Mouse (Mus musculus) lung, embryonic 15.5 days (tissue): ENCODE results near the gene 1810009A15Rik. TPM values are rescaled to one million over a fixed set of nuclear protein-coding genes. Genes with fewer than 3 reads are reported as not detected.

Experiments used
- ATAC-seq: fragments of 200-750 bp; cut with Nextera tagmentation; 2 replicates; pipeline ENCODE4 v1.8.0; 2017; ENCODE audit warnings: moderate number of reproducible peaks, borderline replicate concordance; ENCODE audit not compliant: low FRiP score, low TSS enrichment; ENCODE audit errors: extremely low read depth
- H3K27ac ChIP-seq: fragments of 300-500 bp; sonication (generic); 2 replicates; pipeline ENCODE4 v1.5.1; 2015; ENCODE audit warnings: moderate library complexity, mild to moderate bottlenecking, inconsistent platforms
- H3K27me3 ChIP-seq: fragments of 300-500 bp; sonication (generic); 2 replicates; pipeline ENCODE4 v1.6.1; 2015; ENCODE audit warnings: inconsistent platforms
- H3K36me3 ChIP-seq: fragments of 300-500 bp; sonication (generic); 2 replicates; pipeline ENCODE4 v1.6.1; 2015; ENCODE audit warnings: inconsistent platforms
- H3K4me1 ChIP-seq: fragments of 300-500 bp; sonication (generic); 2 replicates; pipeline ENCODE4 v1.6.1; 2015; ENCODE audit warnings: inconsistent platforms
- H3K4me2 ChIP-seq: fragments of 300-500 bp; sonication (generic); 2 replicates; pipeline ENCODE4 v1.6.1; 2015; ENCODE audit warnings: inconsistent platforms, mild to moderate bottlenecking, moderate library complexity
- H3K4me3 ChIP-seq: fragments of 300-500 bp; sonication (generic); 2 replicates; pipeline ENCODE4 v1.5.1; 2015; ENCODE audit warnings: mild to moderate bottlenecking, inconsistent platforms
- H3K9ac ChIP-seq: fragments of 300-500 bp; sonication (generic); 2 replicates; pipeline ENCODE4 v1.6.1; 2015; ENCODE audit warnings: inconsistent platforms
- H3K9me3 ChIP-seq: fragments of 300-500 bp; sonication (generic); 2 replicates; pipeline ENCODE4 v1.6.1; 2016; ENCODE audit warnings: inconsistent platforms
- WGBS: fragments of 180-500 bp; shearing (Covaris S2); methylation state at CpG from one replicate; pipeline ENCODE4 v1.1.7; 2015; 5-methylcytosine and 5-hydroxymethylcytosine counted together
- polyA plus RNA-seq: library from polyadenylated mRNA; unstranded; fragments of >200 nt; fragmentation: Nextera tagmentation; extraction: Ambion mirVana; gene quantifications from 2 replicates; pipeline ENCODE4 v1.2.1, GENCODE M21; 2015

The 1810009A15Rik gene
- 81.5 and 93.7 TPM in 2 replicates for polyA plus RNA-seq

- peak within 1 kb of the TSS; percentile 77 for H3K4me3 ChIP-seq
Observed at GRCm38 (mm10) chr19:8888511-8889385, at the start of gene 1810009A15Rik, which contains the start of gene Gm49416. 1810009A15Rik (plus strand) TSS chr19:8888853. Gm49416 (plus strand) TSS chr19:8888926.

GRCm38 (mm10) chr19:8839103-8839907 is 49.3 kb upstream of the 1810009A15Rik start, which contains the start of gene Gng3:
Gng3 (minus strand) TSS chr19:8839194.
- Histone ChIP-seq H3K9ac (peak within 1 kb of the TSS; percentile 72), H3K9me3 (no peaks in the 10 kb centered on the region), H3K27me3 (no peaks in the 10 kb centered on the region), H3K4me1 (peaks cover 23% of the 10 kb centered on the region), H3K4me3 (peak within 1 kb of the TSS; percentile 59), H3K27ac (peak within 1 kb of the TSS; percentile 98), H3K4me2 (peak within 1 kb of the TSS; percentile 86), H3K36me3 (peaks cover 11% of the 10 kb centered on the region)
- 62% methylated on average over 11 of the region's 11 CpGs for WGBS
- ATAC-seq, result no peak

More at GRCm38 (mm10) chr19:8888511-8889385, at the start of gene 1810009A15Rik, which contains the start of gene Gm49416:
- H3K4me2 ChIP-seq, result peak within 1 kb of the TSS; percentile 70
- H3K9me3 ChIP-seq, result no peaks in the 10 kb centered on the region
- H3K36me3 ChIP-seq, result peaks cover 7% of the 10 kb centered on the region
- WGBS, result under 1% methylated on average over 58 of the region's 58 CpGs
- ATAC-seq, result peak; percentile 93
- peaks cover 19% of the 10 kb centered on the region for H3K4me1 ChIP-seq
- no peaks in the 10 kb centered on the region for H3K27me3 ChIP-seq
- H3K27ac ChIP-seq, result peak within 1 kb of the TSS; percentile 89
- H3K9ac ChIP-seq, result peak within 1 kb of the TSS; percentile 88

DNA sequence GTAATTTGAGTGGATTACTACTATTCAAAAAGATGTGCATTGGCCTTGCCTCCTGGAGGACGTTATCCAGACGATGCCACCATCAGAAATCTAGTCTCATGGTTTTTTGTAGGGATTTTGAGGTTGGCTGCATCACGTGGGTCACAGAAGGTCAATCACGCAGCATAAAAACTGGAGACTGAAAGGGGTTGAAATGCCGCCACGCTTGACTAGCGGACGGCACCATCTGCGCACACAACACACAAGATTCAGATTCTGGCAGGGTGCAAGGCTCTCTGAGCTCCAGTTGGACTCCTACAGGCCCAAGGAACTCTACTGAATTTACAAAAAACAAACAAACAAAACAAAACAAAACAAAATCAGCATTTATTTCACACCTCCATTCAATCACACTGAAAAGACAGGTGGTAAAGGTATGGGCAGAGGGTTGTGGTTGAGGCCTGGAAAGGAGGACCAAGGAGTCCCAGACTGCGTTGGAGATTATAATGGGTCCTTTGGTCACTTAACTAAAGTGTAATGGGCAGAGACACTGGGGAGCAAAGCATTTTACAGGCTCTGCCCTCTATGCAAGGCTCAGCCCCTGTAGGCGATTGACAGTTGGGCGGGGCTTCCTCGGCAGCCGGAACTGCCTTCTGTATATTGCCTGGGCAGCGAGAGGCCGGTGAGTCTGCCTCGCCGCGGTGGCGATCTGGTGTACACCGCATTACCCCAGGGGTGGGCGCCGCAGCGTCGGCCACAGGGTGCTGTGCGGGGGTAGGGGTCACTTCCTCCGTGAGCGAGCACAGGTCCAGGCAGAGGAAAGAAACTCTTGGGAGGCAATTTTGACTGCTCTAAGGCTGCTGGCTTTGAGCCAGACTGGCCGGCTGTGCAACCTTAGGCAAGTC is 48.5 kb upstream of the 1810009A15Rik start:
- peak overlapping the region; percentile 53 for H3K4me3 ChIP-seq
- H3K9me3 ChIP-seq, result no peaks in the 10 kb centered on the region
- H3K27me3 ChIP-seq, result no peaks in the 10 kb centered on the region
- peaks cover 23% of the 10 kb centered on the region for H3K4me1 ChIP-seq
- 0 out of 2 replicates have a peak, but pooled peaks cover 5% of the 10 kb centered on the region for H3K36me3 ChIP-seq
- peak; percentile 66; the same call in 1 of the 2 replicates for ATAC-seq
- no peak overlapping the region for H3K27ac ChIP-seq
- H3K4me2 ChIP-seq, result peak overlapping the region; percentile 81
- peak overlapping the region; percentile 48 for H3K9ac ChIP-seq
- WGBS, result 27% methylated on average over 29 of the region's 29 CpGs

- H3K9me3 ChIP-seq, result no peaks in the 10 kb centered on the region
- peak overlapping the region; percentile 48 for H3K9ac ChIP-seq
- H3K27ac ChIP-seq, result no peak overlapping the region
- 89% methylated on average over 7 of the region's 7 CpGs for WGBS
- H3K36me3 ChIP-seq, result peaks cover 9% of the 10 kb centered on the region
- H3K4me2 ChIP-seq, result peak overlapping the region; percentile 81
- no peak for ATAC-seq
- peaks cover 23% of the 10 kb centered on the region for H3K4me1 ChIP-seq
- no peaks in the 10 kb centered on the region for H3K27me3 ChIP-seq
- peak overlapping the region; percentile 53 for H3K4me3 ChIP-seq
Observed at GRCm38 (mm10) chr19:8841012-8841411, 47.6 kb upstream of the 1810009A15Rik start.

DNA sequence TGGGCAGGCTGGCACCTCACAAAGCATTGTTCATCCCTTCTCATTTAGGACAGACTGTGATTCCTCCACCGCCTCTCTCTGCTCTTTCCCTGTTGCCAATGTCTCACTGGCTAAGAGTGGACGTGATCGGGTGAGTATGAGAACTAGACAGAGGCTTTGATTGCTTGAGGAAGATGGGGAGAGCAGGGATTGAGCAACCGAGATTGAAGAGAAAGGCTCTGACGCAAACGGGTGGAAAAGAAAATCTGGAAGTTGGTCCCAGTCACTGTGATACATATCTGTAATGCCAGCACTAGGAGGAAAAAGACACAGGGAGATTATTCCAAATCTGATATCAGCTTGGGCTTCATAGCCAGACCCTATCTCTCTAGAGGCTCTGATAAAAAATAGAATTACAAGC is 45.7 kb upstream of the 1810009A15Rik start:
- no peak overlapping the region for H3K4me2 ChIP-seq
- ATAC-seq, result no peak
- 83% methylated on average over 6 of the region's 6 CpGs for WGBS
- H3K9ac ChIP-seq, result no peak overlapping the region
- H3K4me3 ChIP-seq, result no peak overlapping the region
- H3K27me3 ChIP-seq, result no peaks in the 10 kb centered on the region
- peaks cover 23% of the 10 kb centered on the region for H3K4me1 ChIP-seq
- no peak overlapping the region for H3K27ac ChIP-seq
- peaks cover 24% of the 10 kb centered on the region for H3K36me3 ChIP-seq
- no peaks in the 10 kb centered on the region for H3K9me3 ChIP-seq

DNA sequence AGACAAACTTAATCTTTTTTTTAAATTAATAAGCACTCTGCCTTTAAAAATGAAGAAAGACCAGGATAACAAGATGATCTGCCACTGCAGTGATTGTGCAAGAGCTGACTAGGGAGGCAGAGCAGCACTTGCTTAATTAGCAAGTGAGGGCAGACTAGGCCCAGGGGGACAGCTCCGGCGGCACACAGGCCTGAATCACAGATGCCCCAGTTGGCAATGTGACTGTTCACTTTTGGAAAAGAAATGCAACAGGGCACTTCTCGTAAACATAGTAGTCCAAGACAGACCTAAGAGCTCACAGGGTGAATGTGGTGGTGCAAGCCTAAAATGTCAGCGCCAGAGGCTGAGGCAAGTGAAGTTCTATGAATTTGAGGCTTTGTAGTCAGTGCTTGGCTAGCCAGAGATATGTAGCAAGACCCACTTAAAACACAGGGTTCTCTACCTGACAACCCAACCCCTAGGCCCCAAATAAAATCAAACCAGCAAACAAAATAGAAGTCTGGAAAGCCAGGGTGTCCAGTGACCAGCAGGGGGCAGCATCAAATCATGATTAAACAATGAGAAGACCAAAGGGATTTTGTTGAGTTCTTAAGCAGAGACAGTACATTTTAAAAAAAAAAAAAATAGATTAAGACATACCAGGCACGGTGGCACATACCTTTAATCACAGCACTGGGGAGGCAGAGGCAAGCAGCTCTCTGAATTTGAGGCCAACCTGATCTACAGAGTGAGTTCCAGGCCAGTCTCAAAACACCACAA is 44.1 kb upstream of the 1810009A15Rik start:
- Histone ChIP-seq H3K27me3 (no peaks in the 10 kb centered on the region), H3K27ac (no peak overlapping the region), H3K9ac (no peak overlapping the region), H3K4me2 (no peak overlapping the region), H3K9me3 (no peaks in the 10 kb centered on the region), H3K4me3 (no peak overlapping the region), H3K36me3 (peaks cover 28% of the 10 kb centered on the region), H3K4me1 (peaks cover 10% of the 10 kb centered on the region)
- ATAC-seq, result no peak
- 60% methylated on average over 5 of the region's 5 CpGs for WGBS

DNA sequence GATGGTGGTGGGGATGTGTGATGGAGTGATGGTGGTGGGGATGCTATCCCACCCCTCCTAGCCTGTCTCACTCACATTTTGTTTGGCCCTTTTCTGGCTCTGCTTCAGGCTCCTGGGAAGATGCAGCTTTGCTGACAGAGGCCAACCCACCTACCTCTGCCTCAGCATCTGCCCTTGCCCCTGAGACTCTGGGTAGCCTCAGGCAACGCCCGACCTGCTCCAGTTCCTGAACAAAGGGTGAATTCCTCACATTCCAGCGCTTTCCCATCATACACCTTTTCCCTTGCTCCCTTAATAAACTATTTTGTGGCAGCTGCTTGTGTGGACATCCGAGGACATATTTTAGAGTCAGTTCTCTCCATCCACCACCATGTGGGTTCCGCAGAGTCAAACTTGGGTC is 40.3 kb upstream of the 1810009A15Rik start:
- 68% methylated on average over 5 of the region's 5 CpGs for WGBS
- no peak overlapping the region for H3K4me3 ChIP-seq
- no peaks in the 10 kb centered on the region for H3K27me3 ChIP-seq

GRCm38 (mm10) chr19:8850402-8850901 is 38.2 kb upstream of the 1810009A15Rik start, which contains the start of gene Lrrn4cl:
Lrrn4cl (plus strand) TSS chr19:8850768.
- 25% methylated on average over 7 of the region's 7 CpGs for WGBS
- peaks cover 12% of the 10 kb centered on the region for H3K4me1 ChIP-seq
- H3K36me3 ChIP-seq, result peaks cover 22% of the 10 kb centered on the region
- H3K4me2 ChIP-seq, result peak within 1 kb of the TSS; percentile 28
- no peak within 1 kb of the TSS for H3K9ac ChIP-seq
- H3K27ac ChIP-seq, result no peak within 1 kb of the TSS; the same call in 1 of the 2 replicates
- ATAC-seq, result peak; percentile 81
- H3K4me3 ChIP-seq, result no peak within 1 kb of the TSS
- no peaks in the 10 kb centered on the region for H3K9me3 ChIP-seq
- H3K27me3 ChIP-seq, result no peaks in the 10 kb centered on the region

More for the DNA sequence above, 40.3 kb upstream of the 1810009A15Rik start:
- Histone ChIP-seq H3K4me2 (no peak overlapping the region), H3K27ac (no peak overlapping the region), H3K9ac (no peak overlapping the region), H3K4me1 (peaks cover 12% of the 10 kb centered on the region), H3K9me3 (no peaks in the 10 kb centered on the region), H3K36me3 (peaks cover 22% of the 10 kb centered on the region)
- no peak for ATAC-seq

- Histone ChIP-seq H3K36me3 (peaks cover 12% of the 10 kb centered on the region), H3K4me2 (no peak overlapping the region), H3K4me1 (peaks cover 12% of the 10 kb centered on the region), H3K9ac (no peak overlapping the region), H3K27me3 (no peaks in the 10 kb centered on the region), H3K27ac (no peak overlapping the region), H3K9me3 (no peaks in the 10 kb centered on the region), H3K4me3 (no peak overlapping the region)
- no peak for ATAC-seq
- 30% methylated on average over 7 of the region's 7 CpGs for WGBS
Observed at GRCm38 (mm10) chr19:8851639-8852038, 37.0 kb upstream of the 1810009A15Rik start.

GRCm38 (mm10) chr19:8852236-8852928 is 36.3 kb upstream of the 1810009A15Rik start:
- H3K4me2 ChIP-seq, result no peak overlapping the region
- H3K27me3 ChIP-seq, result no peaks in the 10 kb centered on the region
- WGBS, result 42% methylated on average over 10 of the region's 10 CpGs
- H3K9ac ChIP-seq, result no peak overlapping the region
- H3K27ac ChIP-seq, result no peak overlapping the region
- peaks cover 5% of the 10 kb centered on the region for H3K36me3 ChIP-seq
- H3K4me3 ChIP-seq, result no peak overlapping the region
- H3K9me3 ChIP-seq, result no peaks in the 10 kb centered on the region
- H3K4me1 ChIP-seq, result peaks cover 12% of the 10 kb centered on the region
- no peak for ATAC-seq
